Mouse (Mus musculus): ENCODE results near the gene Gtf2i.

- TF ChIP-seq POLR2AphosphoS2 (IDR thresholded peaks at IDR 0.05; ENCODE audit: insufficient read length, low read depth) (no peak), MYOD1 (IDR thresholded peaks at IDR 0.05; ENCODE audit: control insufficient read depth in 1 of 3, insufficient read length in 2 of 3, low read depth in 2 of 3) (no peak), POLR2A (IDR thresholded peaks at IDR 0.05; ENCODE audit: insufficient read length, low read depth) (no peak)
These were observed 44.8 kb downstream of the Gtf2i start for GRCm38 (mm10) chr5:134269751-134270150.
